Mouse (Mus musculus) liver, embryonic 14.5 days (tissue): Measurements from ENCODE around the gene Col4a1. TPM values are rescaled to one million over a fixed set of nuclear protein-coding genes. Genes with fewer than 3 reads are reported as not detected.

Experiments
- ATAC-seq: fragments of 200-750 bp; cut with Nextera tagmentation; 2 replicates; pipeline ENCODE4 v1.8.0; 2017; ENCODE audit warnings: moderate number of reproducible peaks, mild to moderate bottlenecking, moderate library complexity; ENCODE audit not compliant: insufficient read depth
- DNase-seq, 3 experiments: peaks; one replicate each; pipeline ENCODE4 v3.0.0-alpha.2; 2012 to 2013; ENCODE audit warnings: low read depth in 3 of 3, low spot score in 3 of 3
- H3K27ac ChIP-seq: fragments of 300-500 bp; sonication (generic); 2 replicates; pipeline ENCODE4 v1.5.1; 2014; ENCODE audit warnings: moderate library complexity, mild to moderate bottlenecking, control low read depth, inconsistent platforms
- H3K27me3 ChIP-seq: fragments of 300-500 bp; sonication (generic); 2 replicates; pipeline ENCODE4 v1.6.1; 2014; ENCODE audit warnings: mild to moderate bottlenecking, low read length, moderate library complexity; ENCODE audit not compliant: control insufficient read depth, insufficient read depth
- H3K36me3 ChIP-seq: fragments of 300-500 bp; sonication (generic); replicated peaks from 2 replicates; pipeline ENCODE4 v1.6.1; 2014; ENCODE audit warnings: low read depth; ENCODE audit not compliant: control insufficient read depth, insufficient read depth
- H3K4me1 ChIP-seq, 2 experiments: fragments of 200-500 bp in 1 of 2; fragments of 300-500 bp in 1 of 2; sonication (generic) in 1 of 2; replicated peaks; 2 replicates each; pipeline ENCODE4 v1.6.1; 2012 to 2014; ENCODE audit warnings: antibody characterized with exemption in 1 of 2, inconsistent platforms in 1 of 2, low read length in 1 of 2; ENCODE audit not compliant: control insufficient read depth in 2 of 2, insufficient read depth in 2 of 2
- H3K4me2 ChIP-seq: fragments of 300-500 bp; sonication (generic); 2 replicates; pipeline ENCODE4 v1.6.1; 2014; ENCODE audit warnings: low read depth, mild to moderate bottlenecking, control low read depth, moderate library complexity
- H3K4me3 ChIP-seq, 2 experiments: fragments of 200-500 bp in 1 of 2; fragments of 300-500 bp in 1 of 2; sonication (generic) in 1 of 2; 2 replicates each; pipeline ENCODE4 v1.5.1; 2012 to 2014; ENCODE audit warnings: low read depth in 2 of 2, low read length in 2 of 2, mild to moderate bottlenecking in 2 of 2, control low read depth in 1 of 2, inconsistent platforms in 1 of 2, moderate library complexity in 1 of 2; ENCODE audit not compliant: insufficient read depth in 1 of 2
- H3K9ac ChIP-seq: fragments of 300-500 bp; sonication (generic); replicated peaks from 2 replicates; pipeline ENCODE4 v1.6.1; 2014; ENCODE audit warnings: mild to moderate bottlenecking, control low read depth, moderate library complexity
- H3K9me3 ChIP-seq: fragments of 300-500 bp; sonication (generic); 2 replicates; pipeline ENCODE4 v1.6.1; 2016; ENCODE audit warnings: low read length, mixed read lengths; ENCODE audit not compliant: control insufficient read depth
- CTCF ChIP-seq: IDR thresholded peaks from 2 replicates; pipeline ENCODE4 v1.5.1; 2016; ENCODE audit warnings: antibody characterized with exemption, low read depth, control low read depth
- EP300 ChIP-seq: IDR thresholded peaks from 2 replicates; pipeline ENCODE4 v1.6.1; 2016; ENCODE audit warnings: antibody characterized with exemption, low read depth
- WGBS: fragments of 180-500 bp; shearing (Covaris S2); extraction: QIAGEN DNeasy Blood & Tissue Kit; methylation state at CpG from one replicate; pipeline ENCODE4 v1.1.7; 2014; ENCODE audit not compliant: insufficient replicate concordance; 5-methylcytosine and 5-hydroxymethylcytosine counted together
- polyA plus RNA-seq, 2 experiments: library from polyadenylated mRNA; depleted of rRNA in 1 of 2; stranded (reverse) in 1 of 2; unstranded in 1 of 2; fragments of >200 nt; fragmentation: Nextera tagmentation in 1 of 2; extraction: Ambion mirVana in 1 of 2; gene quantifications; 2 replicates each; pipeline versions ENCODE4 v1.2.1 to v1.2.3; 2012 to 2014

Gene Col4a1
- polyA plus RNA-seq, 2 experiments = 13.5 to 16.3 TPM

DNA sequence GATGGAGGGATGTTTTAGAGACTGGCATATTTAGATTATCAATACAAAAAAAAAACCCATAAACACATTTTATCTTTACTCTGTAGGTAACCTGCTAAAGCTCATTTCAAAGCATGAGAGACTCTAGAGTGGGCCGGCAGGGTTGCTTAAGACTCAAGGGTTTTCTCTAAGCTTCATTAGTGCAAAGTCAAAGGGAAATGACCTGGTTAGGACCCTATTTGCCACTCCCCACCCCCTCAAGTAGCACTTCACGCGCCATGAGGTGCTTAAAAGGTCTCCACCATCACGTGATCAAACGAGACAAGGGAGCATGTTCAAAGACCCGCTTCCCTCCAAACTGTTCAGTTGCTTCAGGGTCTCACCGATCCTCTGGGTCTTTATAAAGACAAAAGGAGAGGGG, 63.9 kb downstream of the Col4a1 start:
- no peak overlapping the region for H3K27ac ChIP-seq
- H3K9me3 ChIP-seq = no peaks in the 10 kb centered on the region
- WGBS = 45% methylated on average over 7 of the region's 7 CpGs
- H3K4me3 ChIP-seq = no peak overlapping the region
- TF ChIP-seq CTCF (no peak), EP300 (no peak)
- H3K36me3 ChIP-seq = no peaks in the 10 kb centered on the region
- no peak overlapping the region for H3K9ac ChIP-seq
- DNase-seq (no peak), ATAC-seq (no peak)
- H3K4me2 ChIP-seq = no peak overlapping the region
- H3K27me3 ChIP-seq = no peaks in the 10 kb centered on the region
- peaks cover 0 to 7% of the 10 kb centered on the region in 2 experiments; a peak in 2 of 4 replicates for H3K4me1 ChIP-seq

DNA sequence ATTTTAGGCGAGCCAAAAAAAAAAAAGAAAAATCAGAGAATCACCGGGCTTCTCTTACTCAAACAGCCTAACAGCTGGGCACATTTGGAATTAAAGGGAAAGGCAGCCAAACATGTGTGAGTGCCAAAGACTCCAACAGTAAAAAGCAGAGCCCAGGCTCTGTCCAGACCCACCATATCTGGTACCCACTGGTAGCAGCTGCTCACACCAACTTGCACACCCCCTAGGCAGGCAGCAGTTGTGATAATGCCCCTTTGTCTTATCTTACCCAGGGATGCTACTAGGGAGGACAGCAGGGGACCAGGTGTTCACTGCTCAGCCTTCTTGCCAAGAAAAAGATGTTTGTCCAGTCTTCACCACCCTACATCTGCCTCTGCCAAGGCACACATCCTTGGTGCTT, 71.1 kb downstream of the Col4a1 start:
- Histone ChIP-seq H3K36me3 (no peaks in the 10 kb centered on the region), H3K4me1 (no peaks in the 10 kb centered on the region), H3K9ac (no peak overlapping the region), H3K4me2 (no peak overlapping the region), H3K27ac (no peak overlapping the region), H3K9me3 (no peaks in the 10 kb centered on the region), H3K27me3 (no peaks in the 10 kb centered on the region), H3K4me3 (no peak overlapping the region)
- WGBS = 69% methylated on average over 2 of the region's 2 CpGs
- TF ChIP-seq CTCF = no peak
- no peak for TF ChIP-seq EP300
- no peak for ATAC-seq
- no peak for DNase-seq

DNA sequence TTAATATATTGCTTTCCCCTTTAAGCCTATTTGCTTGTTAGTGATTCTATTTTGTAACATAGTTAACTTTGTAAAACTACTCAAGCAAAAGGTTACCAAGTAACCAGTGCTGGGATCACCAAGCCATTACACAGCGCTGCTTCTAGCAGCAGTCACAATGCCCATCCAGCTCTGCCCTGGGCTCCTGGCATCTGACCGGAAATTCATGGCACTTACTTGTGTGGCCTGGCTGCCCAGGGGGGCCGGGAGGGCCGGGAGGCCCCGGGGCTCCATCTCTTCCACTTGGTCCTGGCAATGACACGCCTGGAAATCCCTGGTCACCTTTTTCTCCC, 77.8 kb downstream of the Col4a1 start:
- Histone ChIP-seq H3K4me2 (no peak overlapping the region), H3K9me3 (no peaks in the 10 kb centered on the region), H3K27me3 (no peaks in the 10 kb centered on the region), H3K27ac (no peak overlapping the region), H3K9ac (no peak overlapping the region), H3K4me1 (no peaks in the 10 kb centered on the region), H3K36me3 (no peaks in the 10 kb centered on the region), H3K4me3 (no peak overlapping the region)
- DNase-seq (no peak), ATAC-seq (no peak)
- 57% methylated on average over 6 of the region's 6 CpGs for WGBS
- TF ChIP-seq CTCF (no peak), EP300 (no peak)

DNA sequence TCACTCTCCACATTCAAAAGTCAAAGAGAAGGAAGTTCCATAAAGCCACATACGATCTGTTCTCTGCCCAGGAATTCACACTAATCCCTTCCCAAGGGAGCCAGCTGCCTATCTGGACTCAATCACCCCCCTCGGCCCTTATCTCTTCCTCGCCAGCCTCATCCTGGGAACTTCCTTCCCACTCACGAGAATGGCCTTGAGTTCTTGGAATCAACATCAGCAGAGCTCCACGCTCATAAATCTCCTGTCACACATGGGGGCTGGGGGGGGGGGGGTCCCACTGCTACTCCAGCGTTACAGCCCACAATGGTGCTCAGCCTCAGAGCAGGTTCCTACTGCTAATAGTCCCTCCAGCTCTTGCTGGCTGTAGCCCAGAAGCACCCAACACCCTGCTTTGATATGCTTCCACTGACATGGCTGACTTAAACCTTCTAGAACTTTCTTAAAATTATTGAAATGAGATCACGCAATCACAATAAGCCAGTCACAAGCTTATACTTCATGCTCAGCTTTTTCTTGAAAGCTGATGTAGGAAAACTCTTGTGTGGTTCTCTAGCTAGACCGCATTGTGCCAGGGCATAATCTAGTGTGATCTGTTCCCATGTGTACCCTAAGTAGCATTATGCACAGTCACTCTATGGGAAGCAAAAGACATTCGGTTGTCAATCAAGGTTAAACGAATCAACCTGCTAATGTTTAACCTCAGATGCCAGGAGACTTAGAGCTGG, 78.3 kb downstream of the Col4a1 start:
- H3K4me3 ChIP-seq = no peak overlapping the region
- no peaks in the 10 kb centered on the region for H3K9me3 ChIP-seq
- DNase-seq (no peak), ATAC-seq (no peak)
- H3K4me1 ChIP-seq = no peaks in the 10 kb centered on the region
- H3K4me2 ChIP-seq = no peak overlapping the region
- 26% methylated on average over 10 of the region's 10 CpGs for WGBS
- no peaks in the 10 kb centered on the region for H3K36me3 ChIP-seq
- H3K27ac ChIP-seq = no peak overlapping the region
- no peaks in the 10 kb centered on the region for H3K27me3 ChIP-seq
- H3K9ac ChIP-seq = no peak overlapping the region
- TF ChIP-seq EP300 (no peak), CTCF (no peak)

DNA sequence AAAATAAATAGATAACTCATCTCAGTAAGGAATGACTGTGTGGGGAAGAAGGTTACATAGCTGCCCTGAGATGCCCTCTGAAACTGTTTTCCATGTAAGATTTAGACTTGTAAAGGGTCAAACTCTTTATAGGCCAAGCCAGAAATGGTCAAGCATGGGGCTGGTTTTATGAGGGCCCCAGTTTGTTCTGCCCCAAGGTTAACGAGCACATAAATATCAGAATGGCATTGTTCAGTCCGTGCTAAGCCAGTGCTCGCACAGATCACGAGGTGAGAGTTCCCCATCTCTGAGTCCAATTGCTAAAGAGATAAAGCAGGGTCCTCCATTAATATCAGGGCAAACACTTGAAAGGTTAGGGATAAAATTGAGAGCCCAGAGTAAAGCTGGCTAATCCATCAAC, 79.6 kb downstream of the Col4a1 start:
- Histone ChIP-seq H3K4me3 (no peak overlapping the region), H3K9ac (no peak overlapping the region), H3K9me3 (no peaks in the 10 kb centered on the region), H3K36me3 (no peaks in the 10 kb centered on the region; the same call in 1 of the 2 replicates), H3K4me1 (no peaks in the 10 kb centered on the region), H3K27me3 (no peaks in the 10 kb centered on the region), H3K4me2 (no peak overlapping the region), H3K27ac (no peak overlapping the region)
- TF ChIP-seq CTCF (no peak), EP300 (no peak)
- DNase-seq = no peak
- ATAC-seq = no peak
- 62% methylated on average over 4 of the region's 4 CpGs for WGBS
